Mouse (Mus musculus): Measurements from ENCODE around the gene Dnah9.

The Dnah9 gene

DNA sequence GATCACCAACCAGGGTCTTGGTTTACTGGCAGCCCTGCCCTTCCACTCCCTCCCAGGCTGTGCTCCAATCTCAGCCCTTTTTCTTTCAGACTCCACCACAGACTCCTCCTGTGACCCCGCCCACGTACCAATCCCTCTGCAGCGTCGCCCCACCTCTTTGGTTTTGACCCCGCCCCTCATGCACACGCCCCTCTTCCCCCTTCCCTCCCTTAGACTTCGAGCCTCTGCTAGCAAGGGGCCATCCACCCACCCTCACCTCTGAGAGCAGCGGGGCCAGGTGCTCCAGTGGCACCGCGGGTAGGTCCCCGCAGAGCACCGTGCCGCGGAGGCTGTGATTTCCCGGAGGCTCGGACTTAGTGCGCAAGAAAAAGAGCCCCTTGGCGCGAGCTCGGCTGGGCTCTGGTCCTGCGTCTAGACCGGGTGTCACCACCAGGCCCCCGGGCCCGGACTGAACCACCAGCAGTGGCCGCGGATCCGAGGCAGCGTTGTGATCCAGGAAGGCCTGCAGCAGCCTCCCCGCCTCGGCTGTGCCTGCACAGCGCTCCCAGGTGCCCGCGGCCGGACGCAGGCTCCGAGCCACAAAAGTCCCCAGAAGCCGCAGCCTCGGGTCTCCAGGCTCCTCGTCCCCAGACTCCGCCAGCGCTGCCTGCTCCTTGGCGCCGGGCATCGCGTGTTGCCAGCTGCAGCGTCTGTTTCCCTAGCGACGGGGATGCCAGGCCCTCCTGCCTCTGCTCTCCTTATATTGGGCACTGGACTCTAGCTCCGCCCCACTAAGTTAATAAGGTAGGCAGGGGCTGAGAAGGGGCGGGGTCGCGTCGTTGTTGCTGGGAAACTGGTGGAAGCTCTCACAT, at the start of gene Dnah9:
Gene Dnah9 (minus strand): TSS at position 751 of the 851 bp plus-strand sequence.
- peak; percentile 65 to 73 for DNase-seq (ENCODE audit: low spot score in 2 of 2)

DNA sequence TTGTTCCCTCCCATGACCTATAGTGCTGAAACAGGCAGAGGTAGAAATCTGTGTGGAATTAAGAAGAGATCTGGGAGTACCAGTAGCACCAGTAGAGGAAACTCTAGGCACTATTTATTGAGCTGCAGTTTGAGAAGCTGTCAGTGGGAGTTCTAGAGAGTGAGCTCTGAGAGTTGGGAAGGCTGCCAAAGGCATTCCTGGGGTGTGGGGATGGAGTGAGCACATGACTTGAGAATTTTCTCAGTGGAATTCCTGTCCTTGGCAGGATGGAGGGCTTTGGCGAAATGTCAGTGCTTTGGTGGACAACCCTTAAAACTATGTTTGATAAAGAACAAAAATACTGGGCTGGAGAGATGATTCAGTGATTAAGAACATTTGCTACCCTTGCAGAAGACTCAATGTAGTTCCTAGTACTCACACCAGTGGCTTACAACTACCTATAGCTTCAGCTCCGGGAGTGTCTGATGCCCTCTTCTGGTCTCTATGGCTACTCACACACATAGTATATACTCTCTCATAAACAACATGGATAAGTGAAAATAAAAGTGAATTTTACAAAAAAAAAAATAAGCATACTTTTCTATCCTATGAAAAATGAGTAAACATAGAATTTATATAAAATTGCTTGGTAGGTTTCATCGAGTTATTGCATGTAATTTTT, 20.4 kb upstream of the Dnah9 start:
- DNase-seq (ENCODE audit: low spot score in 2 of 2): peak in 1 of 2 experiments; percentile 11

DNA sequence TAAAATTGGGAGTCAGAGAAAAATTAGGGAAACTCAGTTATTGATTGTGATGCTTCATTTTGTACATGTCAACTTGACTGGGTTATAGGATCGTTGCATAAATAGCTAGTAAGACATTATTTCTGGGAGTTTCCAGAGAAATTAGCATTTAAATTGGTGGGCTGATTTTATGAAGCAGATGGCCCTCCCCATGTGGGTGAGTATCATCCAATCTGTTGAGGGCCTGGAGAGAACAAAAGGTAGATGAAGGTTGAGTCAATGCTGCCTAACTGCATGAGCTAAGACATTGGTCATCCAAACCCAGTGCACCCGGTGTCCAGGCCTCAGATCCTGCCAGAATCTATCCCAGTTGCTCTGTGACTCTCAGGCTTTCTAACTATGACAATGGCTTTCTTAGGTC, 19.8 kb upstream of the Dnah9 start:
- no peak for DNase-seq (ENCODE audit: low spot score in 2 of 2)

DNA sequence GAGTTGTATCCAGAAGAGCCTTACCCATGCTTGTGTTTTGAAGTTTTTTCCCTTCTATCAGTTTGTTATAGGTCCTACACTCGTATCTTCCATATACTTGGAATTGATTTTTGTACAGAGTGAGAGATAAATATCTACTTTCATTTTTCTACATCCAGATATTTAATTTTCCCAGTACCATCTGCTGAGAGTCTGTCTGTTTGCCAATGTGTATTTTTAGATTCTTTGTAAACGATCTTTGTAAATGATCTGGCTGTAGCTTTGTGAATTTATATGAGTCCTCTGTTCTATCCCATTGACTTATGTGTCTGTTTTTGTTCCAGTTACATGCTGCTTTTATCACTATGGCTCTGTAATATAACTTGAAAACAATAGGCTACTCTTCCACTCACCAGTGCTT, 9.4 kb upstream of the Dnah9 start:
- no peak for DNase-seq (ENCODE audit: low spot score in 2 of 2)

DNA sequence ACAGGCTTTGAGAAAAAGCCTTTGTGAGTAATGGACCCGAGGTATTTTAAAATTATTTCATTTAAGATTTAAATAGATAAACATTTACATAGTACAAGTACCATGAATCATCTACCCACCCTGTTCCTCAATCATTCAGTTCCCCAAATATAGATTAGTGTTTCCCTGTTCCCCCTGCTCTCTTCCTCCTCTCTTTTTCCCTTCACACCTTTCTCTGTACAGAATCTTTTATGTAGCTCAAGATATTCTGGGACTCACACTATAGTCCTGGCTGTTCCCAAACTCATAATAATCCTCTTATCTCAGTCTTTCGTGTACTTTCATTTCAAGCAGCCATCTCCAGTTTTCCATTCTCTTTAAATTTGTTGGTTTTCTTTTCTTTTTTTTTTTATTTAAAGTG, 4.3 kb downstream of the Dnah9 start:
- DNase-seq (ENCODE audit: low spot score in 2 of 2): no peak

DNA sequence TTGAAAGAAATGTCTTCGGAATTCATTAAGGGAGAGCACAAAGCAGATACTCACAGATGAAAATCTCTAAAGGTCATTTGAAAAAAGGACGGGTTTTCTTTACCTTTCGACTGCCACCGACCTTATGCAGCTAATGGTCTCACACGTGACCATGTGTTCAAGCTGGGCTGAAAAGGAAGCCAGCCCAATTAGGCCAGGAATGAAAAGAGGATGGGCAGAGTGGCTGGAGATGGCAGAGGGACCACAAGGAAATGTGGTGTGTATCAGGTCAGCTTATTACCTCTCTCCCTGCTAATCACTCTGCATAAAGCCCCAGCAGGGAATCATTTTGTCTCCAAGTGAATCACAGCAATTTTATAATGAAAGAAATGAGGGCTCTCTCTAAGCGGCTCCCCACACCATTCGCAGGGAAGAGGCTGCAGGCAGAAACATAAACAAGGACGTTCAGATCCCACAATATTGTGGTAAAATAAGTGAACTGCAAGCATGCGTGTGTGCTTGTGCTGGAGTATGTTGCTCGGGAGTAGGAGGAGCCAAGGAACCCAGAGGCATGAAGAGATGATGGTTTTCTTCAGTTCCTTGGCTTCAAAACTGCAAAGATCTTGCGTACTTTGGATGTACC, 27.6 kb downstream of the Dnah9 start:
- DNase-seq (ENCODE audit: low spot score in 2 of 2): no peak

DNA sequence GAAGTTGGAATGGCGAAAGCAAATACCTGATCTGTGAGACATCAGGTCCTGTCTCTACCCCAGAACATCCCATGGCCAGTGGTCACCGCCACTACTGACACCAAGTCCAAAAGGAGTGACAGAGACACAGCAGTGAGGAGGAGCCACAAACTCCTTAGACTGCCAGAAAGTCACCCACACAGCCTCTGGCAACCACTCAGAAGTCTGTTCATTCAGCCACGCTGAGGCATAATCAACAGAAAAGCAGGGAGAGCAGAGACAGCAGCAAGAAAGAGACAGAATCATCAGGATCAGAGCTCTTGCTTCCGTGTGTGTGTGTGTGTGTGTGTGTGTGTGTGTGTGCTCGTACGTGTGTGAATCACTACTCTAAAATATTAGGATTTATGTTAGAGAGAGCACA, 33.5 kb downstream of the Dnah9 start:
- no peak for DNase-seq (ENCODE audit: low spot score in 2 of 2)

DNA sequence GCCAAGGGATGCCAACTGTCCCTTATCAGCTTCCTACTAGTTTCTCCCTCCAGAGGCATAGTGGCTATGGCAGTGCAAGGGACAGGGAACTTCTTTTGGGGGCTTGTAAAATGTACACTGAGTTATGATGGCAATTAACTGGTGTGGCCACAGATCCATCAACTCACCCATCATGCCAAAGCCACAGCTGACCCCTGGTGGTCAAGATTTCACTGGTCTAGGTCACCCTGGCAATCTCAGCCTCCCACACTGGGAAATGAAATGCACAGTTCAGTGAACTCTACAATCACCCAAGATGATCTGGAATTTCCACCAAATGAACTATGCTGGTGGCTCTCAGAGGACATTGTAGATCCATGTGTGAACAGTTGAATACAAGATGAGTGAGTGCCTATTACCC, 42.2 kb downstream of the Dnah9 start:
- DNase-seq (ENCODE audit: low spot score in 2 of 2): no peak

DNA sequence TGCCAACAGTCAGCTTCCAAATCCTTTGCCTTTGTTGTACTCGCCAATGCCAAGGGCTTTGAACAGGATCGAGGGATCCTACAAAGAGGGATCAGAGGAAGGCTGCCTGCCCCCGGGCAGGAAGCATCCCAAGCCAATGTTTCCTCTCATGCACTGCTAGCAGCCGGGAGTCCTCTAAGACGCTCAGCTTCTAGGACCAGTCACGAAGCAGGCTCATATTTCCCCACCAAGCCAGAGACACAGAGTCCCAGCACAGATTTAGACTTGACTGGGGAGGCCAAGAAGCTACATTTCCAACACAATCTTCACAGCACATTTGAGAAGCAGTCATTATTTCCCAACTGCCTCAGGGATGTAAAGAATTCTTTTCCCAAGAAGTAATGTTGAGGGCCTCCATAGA, 43.9 kb downstream of the Dnah9 start:
- DNase-seq (ENCODE audit: low spot score in 2 of 2): no peak

DNA sequence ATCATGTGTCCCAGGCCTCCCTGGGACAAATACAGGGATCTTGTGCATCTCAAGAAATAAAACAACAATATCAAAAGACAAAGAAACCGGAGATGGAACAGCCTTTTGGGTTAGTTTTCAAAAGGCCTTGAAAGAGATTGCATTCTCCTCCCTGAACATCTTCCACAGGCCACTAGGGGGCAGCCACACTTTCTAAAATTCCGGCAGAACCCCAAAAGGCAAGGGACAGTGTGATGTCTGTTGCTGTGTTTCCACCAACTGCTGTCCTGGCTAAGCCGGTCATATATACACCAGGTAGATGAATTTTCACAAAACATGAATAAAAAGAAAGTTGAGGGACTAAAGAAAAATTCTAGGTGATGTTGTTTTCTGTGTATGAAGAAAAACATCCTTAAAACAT, 46.3 kb downstream of the Dnah9 start:
- DNase-seq (ENCODE audit: low spot score in 2 of 2): peak; percentile 43 to 55

DNA sequence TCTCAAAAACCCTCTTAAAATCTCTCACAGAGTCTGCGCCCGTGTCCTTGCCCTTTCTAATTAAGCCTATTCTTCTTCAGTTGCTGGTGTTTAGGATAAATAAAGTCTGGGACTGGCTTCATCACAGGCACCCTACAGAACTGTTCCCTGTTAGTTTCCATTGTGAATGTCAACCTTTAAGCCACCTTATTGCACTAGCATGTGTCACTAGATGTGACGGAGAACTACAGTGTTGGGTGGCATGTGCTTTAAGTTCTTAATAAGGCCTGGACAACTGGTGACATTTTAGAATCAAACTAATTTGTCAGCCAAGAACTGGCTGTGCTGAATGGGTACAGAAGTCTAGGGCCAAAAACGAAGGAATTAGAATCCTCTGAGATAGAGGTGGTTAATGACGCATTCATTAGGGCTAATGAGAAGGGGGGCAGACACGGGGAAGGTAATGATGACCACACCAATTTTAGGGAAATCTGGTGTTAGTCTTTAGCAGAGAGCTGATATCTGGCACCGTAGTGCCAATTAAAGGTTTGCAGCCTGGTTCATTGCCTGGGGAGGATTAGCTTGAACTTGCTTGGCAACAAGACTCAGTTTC, 84.6 kb downstream of the Dnah9 start:
- DNase-seq (ENCODE audit: low spot score in 2 of 2): no peak

DNA sequence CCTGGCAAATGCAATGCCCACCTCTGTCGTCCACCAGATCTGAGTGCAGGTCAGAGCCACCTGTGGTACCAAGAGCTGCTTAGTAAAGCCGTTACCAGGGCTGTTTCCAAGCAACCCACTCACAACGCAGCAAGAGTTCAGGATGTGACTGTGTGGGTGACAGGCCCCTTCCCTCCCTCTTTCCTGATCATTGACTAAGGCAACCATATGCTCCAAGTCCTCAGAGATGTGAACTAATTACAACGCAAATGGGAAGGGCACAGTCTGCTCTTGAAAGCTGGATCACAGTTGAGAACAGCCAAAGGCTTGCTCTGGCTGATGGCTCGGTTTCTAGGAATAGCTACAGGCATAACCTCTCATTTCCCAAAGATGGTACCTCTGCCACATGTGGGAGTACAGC, 95.4 kb downstream of the Dnah9 start:
- DNase-seq (ENCODE audit: low spot score in 2 of 2): no peak

DNA sequence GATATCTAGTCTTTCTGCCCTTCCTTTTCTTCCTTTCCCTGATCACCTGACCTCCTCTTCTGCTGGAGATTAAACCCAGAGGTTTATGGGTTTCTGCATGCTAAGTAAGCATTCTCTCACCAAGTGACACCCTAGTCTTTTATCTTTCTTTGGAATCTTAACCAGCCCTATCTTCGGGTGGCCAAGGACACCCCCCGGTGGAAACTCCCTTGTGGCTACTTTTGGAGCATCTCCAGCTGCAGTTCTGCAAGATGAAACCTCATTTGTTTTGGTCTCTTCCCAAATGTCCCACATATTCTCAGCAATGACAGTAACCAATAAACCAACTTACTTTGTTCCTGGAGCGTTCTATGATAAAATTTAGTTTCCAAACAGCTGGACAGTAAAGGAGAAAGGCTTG, 109.4 kb downstream of the Dnah9 start:
- no peak for DNase-seq (ENCODE audit: low spot score in 2 of 2)

DNA sequence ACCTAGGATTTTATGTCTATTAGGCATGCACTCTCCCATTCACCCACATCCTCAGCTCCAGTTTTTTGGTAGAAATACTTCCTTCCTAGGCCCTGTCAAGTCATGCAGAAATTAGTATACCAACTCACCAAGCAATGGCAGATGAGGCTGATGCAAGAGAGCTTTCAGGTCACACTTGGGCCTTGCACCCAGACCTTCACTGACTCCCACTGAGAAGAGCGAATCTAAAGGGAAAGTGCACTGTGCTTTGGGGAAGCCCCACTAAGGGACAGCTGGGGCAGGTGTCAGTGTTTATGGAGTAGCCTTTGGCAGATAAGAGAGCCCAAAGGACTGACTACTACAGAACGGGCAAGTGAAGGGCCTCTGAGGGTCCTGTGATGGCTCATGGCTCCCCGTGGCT, 117.1 kb downstream of the Dnah9 start:
- no peak for DNase-seq (ENCODE audit: low spot score in 2 of 2)

DNA sequence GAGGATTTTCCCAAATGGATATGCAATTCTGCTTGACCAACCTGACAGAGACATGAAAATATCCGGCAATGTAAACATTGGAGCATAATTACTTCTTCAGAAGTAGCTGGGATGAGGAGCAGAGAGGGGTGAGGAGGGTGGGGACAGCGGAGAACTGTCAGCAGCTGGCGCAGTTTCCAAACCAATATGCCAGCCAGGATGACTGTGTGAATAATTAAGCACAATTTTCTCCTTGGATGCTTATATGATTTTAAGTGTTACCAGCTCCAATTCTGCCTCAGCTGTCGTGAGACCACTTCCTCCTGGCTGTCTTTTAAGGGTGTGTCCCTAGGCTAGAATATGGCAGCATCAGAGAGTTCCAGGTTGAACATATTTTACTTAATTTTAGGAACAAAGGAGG, 119.2 kb downstream of the Dnah9 start:
- no peak for DNase-seq (ENCODE audit: low spot score in 2 of 2)

DNA sequence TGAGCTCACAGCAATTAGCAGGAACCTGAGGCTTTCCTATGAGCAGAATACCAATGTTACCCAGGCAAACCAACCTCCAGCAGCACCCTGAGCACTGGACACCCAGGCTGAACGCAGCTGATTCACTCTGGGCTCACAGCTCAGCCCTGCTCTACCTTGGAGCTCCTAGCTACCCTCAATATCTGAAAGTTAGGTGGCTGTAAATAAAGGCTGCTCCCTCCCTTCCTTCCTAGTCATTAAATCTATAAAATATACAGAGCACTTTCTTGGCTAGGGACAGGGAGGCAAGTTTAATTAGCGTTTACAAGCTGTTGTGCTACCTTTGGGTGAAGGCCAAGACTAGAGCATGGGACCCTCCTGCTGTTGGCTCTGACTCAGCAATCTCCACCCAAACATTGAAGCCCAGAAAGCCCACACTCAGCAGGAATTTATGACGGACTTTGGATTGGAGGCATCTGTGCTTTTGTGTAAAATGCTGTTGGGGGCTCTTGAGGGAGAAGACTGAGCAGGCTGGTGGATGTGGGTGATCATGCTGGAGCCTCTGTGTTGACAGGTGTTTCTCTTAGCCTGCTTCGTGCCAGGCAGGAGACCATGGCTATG, 121.7 kb downstream of the Dnah9 start:
- DNase-seq (ENCODE audit: low spot score in 2 of 2): no peak

DNA sequence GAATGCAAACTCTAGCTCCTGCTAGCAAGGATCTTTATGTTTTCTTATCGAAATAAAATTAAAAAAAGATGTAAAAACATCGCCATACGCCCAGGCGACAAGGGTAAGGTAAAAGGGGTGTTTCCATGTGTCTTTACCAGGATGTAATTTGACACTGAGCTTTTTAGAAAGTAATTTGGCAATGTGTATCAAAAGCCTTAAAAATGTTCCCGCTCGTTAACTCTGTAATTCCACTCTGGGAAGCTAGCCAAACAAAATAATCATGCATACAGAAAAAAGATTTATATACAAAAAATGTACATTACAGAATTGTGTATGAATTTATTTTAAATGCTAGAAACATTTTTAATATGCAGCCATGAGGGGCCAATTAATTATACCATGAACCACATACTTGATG, 124.7 kb downstream of the Dnah9 start:
- DNase-seq (ENCODE audit: low spot score in 2 of 2): no peak

DNA sequence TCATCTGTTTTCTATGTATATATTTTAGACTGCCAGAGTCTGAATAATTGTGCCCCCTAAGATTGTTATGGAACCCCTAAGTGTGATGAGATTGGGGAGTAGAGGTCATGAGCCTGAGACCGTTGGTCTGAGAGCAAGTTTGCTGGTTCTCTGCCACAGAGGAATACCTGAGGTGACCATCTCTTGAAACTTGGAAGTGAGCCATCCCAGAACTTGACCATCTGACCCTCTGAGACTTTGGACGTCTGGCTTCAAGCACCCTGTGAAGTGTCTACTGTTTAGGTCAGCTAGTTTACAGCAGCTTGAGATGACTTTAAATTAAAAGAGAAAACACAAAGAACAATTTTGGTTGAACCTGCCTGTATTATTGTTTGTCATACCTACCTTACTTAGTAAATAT, 125.8 kb downstream of the Dnah9 start:
- DNase-seq (ENCODE audit: low spot score in 2 of 2): no peak

DNA sequence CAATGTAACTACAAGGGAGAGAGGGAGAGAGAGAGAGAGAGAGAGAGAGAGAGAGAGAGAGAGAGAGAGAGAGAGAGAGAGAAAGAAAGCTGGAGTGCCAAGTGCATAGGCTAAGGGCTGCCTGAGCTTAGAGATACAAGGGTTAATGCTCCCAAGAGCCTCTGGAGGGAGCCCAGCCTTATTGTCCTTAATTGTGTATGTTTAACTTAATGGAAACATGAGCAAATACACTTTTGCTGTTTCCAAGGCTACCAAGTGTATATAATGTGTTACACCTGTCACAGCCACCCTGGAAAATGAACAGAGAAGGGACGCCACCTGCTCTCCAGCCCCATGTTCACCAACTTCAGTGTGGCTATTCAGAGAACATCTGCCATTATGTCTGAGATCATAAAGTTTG, 142.6 kb downstream of the Dnah9 start:
- no peak for DNase-seq (ENCODE audit: low spot score in 2 of 2)

DNA sequence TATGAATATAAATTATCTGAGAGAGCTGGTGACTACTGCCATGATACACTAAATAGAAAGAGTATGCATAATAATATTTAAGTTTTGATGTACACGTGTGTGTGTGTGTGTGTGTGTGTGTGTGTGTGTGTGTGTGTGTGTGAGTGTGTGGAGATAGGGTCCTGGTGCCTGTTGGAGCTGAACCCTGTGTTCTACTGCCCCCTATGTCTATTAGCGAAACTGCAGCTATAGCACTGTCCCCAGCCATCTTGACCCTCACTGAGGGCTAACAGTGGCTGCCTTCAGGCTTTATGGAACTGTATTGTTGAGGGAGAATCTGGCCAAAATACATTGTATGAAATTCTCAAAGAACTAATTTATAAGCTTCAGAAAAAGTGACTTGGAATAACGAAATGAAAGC, 192.5 kb downstream of the Dnah9 start:
- DNase-seq (ENCODE audit: low spot score in 2 of 2): no peak

DNA sequence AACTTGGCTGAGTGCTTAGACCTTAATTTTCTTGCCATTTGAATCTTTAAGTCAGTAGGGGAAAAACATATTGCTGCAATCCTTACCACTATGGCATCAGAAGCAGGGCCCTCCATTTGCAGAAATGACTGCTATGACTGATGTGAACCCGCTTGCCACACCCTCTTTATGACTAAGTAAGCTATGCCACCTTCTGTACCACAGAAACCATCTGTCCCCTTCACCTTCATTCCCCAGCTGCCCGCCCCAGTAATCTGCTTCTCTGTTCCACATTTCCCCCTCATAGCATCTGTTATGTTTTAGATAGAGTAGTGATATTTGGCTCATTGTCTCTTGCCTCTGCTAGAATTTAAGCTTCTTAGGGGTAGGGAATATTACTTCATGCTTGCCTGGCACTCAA, 237.6 kb downstream of the Dnah9 start:
- no peak for DNase-seq (ENCODE audit: low spot score in 2 of 2)

DNA sequence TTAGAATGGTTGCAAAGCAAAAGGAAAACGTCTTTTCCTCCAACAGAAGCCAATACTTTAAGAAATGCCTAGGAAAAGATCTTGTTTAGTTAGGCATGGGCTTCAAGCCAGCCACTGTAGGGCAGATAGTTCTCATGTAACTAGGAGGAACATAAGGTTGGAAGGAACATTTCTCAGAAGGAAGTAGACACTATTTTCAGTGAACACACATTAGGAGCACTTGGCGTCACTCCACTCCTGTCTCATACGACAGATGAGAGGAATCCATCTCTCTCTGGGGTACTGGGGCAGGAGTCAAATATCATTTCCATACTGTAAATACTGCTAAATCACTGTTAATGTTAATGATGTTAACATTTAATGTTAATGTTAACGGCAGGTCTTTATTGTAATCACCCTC, 238.0 kb downstream of the Dnah9 start:
- DNase-seq (ENCODE audit: low spot score in 2 of 2): no peak
